Mouse (Mus musculus) E14TG2a.4 (cell line): Measurements from ENCODE around the gene Elmod1.

Experiments used
- CTCF ChIP-seq: conservative IDR thresholded peaks from 2 replicates; pipeline ENCODE4 v1.5.1; 2014; ENCODE audit warnings: low read length
- NANOG ChIP-seq: IDR thresholded peaks from 2 replicates; pipeline ENCODE4 v1.6.1; 2014; ENCODE audit warnings: borderline replicate concordance, low read length, mixed read lengths
- POU5F1 ChIP-seq: IDR thresholded peaks from 2 replicates; pipeline ENCODE4 v1.6.1; 2014; ENCODE audit warnings: low read length, borderline replicate concordance

GRCm38 (mm10) chr9:53974328-53975121 is 576 bp downstream of the Elmod1 start:
- no peak for TF ChIP-seq CTCF
- no peak for TF ChIP-seq POU5F1
- TF ChIP-seq NANOG: no peak
